Mouse (Mus musculus): ENCODE results near the gene Naa80.

DNA sequence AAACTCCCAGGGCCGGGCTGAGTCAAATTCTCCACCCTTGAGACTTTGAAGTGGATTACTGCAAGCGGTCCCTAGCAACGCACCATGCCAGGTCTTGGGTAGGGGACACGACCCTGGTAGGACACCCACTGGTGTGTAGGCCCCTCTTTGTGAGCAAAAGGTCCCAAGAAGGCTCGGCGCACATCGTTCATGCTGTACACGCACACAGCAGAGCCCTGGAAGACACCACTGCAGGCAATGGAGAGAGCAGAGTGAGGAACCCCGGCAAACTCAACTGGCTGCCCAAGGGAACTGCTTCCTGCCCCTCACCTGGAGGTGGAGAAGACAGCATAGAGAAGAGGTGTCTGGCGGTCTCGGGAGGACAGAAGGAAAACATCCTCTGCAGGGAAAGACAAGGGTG, 22.6 kb downstream of the Naa80 start:
- TF ChIP-seq CTCF (IDR thresholded peaks at IDR 0.05; ENCODE audit: extremely low read depth, insufficient read length, insufficient replicate concordance, low read depth, low read length): no peak
- no peak for TF ChIP-seq POLR2A (IDR thresholded peaks at IDR 0.05; ENCODE audit: low read depth, low read length)

Data from small intestine, adult 2 months (tissue).